Comparison of ENCODE assay signal across 8 mouse cellular contexts in genomic region chr11:60777801-60778370, GRCm38 (mm10). TPM values are rescaled to one million over a fixed set of nuclear protein-coding genes. Genes with fewer than 3 reads are reported as not detected.
DNase-seq lines count a peak whose midpoint lies in the region; ATAC-seq and TF ChIP-seq lines count a peak whose summit lies in the region.

No protein-coding gene starts in this region.

- peaks cover 94% of the 10 kb centered on the region for H3K79me2 ChIP-seq in C2C12 (ENCODE audit: control insufficient read depth, insufficient read depth)

- DNase-seq in forebrain, embryonic 14.5 days (ENCODE audit: low spot score), result no peak
- DNase-seq in liver, embryonic 13.5 days, result no peak
- no peak for DNase-seq in embryo, embryonic 11 days
- DNase-seq in right cerebral cortex, postnatal 14 days, result no peak
- no peak for DNase-seq in lung, postnatal 10 days

- H3K9ac ChIP-seq in forebrain, embryonic 14.5 days (ENCODE audit: low read length), result peak overlapping the region; percentile 80
- H3K9ac ChIP-seq in liver, embryonic 13.5 days, result peak overlapping the region; percentile 87

- H3K79me3 ChIP-seq in C2C12 (ENCODE audit: low read depth), result peaks cover 76% of the 10 kb centered on the region

- H3K4me1 ChIP-seq in erythroblast, embryonic 14.5 days (ENCODE audit: control insufficient read depth), result peaks cover 79% of the 10 kb centered on the region
- peaks cover 60% of the 10 kb centered on the region for H3K4me1 ChIP-seq in forebrain, embryonic 14.5 days (ENCODE audit: control insufficient read depth, insufficient read depth, low read length)
- H3K4me1 ChIP-seq in liver, embryonic 13.5 days (replicated peaks), result peaks cover 79% of the 10 kb centered on the region

- peak overlapping the region; percentile 85 for H3K4me3 ChIP-seq in erythroblast, embryonic 14.5 days (replicated peaks)
- peak overlapping the region; percentile 99 for H3K4me3 ChIP-seq in C2C12 (ENCODE audit: insufficient read depth, poor library complexity, severe bottlenecking)
- H3K4me3 ChIP-seq in forebrain, embryonic 14.5 days (ENCODE audit: low read depth, low read length), result peak overlapping the region; percentile 87
- H3K4me3 ChIP-seq in liver, embryonic 13.5 days (replicated peaks), result peak overlapping the region; percentile 85

- peak overlapping the region; percentile 82 for H3K4me2 ChIP-seq in forebrain, embryonic 14.5 days (ENCODE audit: low read length)
- peak overlapping the region; percentile 91 for H3K4me2 ChIP-seq in liver, embryonic 13.5 days

- H3K36me3 ChIP-seq in erythroblast, embryonic 14.5 days (ENCODE audit: control insufficient read depth), result peaks cover 45% of the 10 kb centered on the region
- H3K36me3 ChIP-seq in C2C12 (ENCODE audit: control insufficient read depth, insufficient read depth), result peaks cover 40% of the 10 kb centered on the region
- peaks cover 24% of the 10 kb centered on the region; the same call in 1 of the 2 replicates for H3K36me3 ChIP-seq in forebrain, embryonic 14.5 days (ENCODE audit: control insufficient read depth, insufficient read depth, low read length)
- H3K36me3 ChIP-seq in liver, embryonic 13.5 days, result peaks cover 34% of the 10 kb centered on the region

- TF ChIP-seq CTCF in C2C12 (IDR thresholded peaks at IDR 0.05; ENCODE audit: control insufficient read depth, insufficient read depth, insufficient read length), result no peak

- H3ac ChIP-seq in C2C12 (ENCODE audit: control insufficient read depth, insufficient read length, low read depth), result peak overlapping the region; percentile 78

- ATAC-seq in erythroblast, adult 5-6 weeks (replicated peaks; ENCODE audit: low FRiP score, poor library complexity, severe bottlenecking), result no peak
- no peak for ATAC-seq in forebrain, embryonic 14.5 days
- no peak for ATAC-seq in liver, embryonic 13.5 days (ENCODE audit: low read depth)

- no peak overlapping the region; the same call in 1 of the 2 replicates for H3K27ac ChIP-seq in forebrain, embryonic 14.5 days (ENCODE audit: low read depth, low read length)
- peak overlapping the region; percentile 91 for H3K27ac ChIP-seq in liver, embryonic 13.5 days

- no peaks in the 10 kb centered on the region for H3K9me3 ChIP-seq in erythroblast, embryonic 14.5 days (ENCODE audit: control insufficient read depth, low read length)
- H3K9me3 ChIP-seq in forebrain, embryonic 14.5 days (replicated peaks; ENCODE audit: control insufficient read depth, low read length), result no peaks in the 10 kb centered on the region
- no peaks in the 10 kb centered on the region for H3K9me3 ChIP-seq in liver, embryonic 13.5 days (replicated peaks)

- H3K27me3 ChIP-seq in erythroblast, embryonic 14.5 days (ENCODE audit: control insufficient read depth), result no peaks in the 10 kb centered on the region
- no peaks in the 10 kb centered on the region for H3K27me3 ChIP-seq in C2C12 (ENCODE audit: control insufficient read depth, insufficient read depth, insufficient read length)
- H3K27me3 ChIP-seq in forebrain, embryonic 14.5 days (replicated peaks; ENCODE audit: control insufficient read depth, insufficient read depth, low read length), result no peaks in the 10 kb centered on the region
- no peaks in the 10 kb centered on the region for H3K27me3 ChIP-seq in liver, embryonic 13.5 days

- 31% methylated on average over 16 of the region's 16 CpGs for WGBS in forebrain, embryonic 14.5 days
- WGBS in liver, embryonic 13.5 days (ENCODE audit: insufficient replicate concordance), result 22% methylated on average over 16 of the region's 16 CpGs

TF ChIP-seq in C2C12, 6 proteins besides CTCF, POLR2A, EP300 and RAD21:
- TF ChIP-seq MYOD1 (IDR thresholded peaks at IDR 0.05; ENCODE audit: control insufficient read depth, insufficient read length, low read depth), result no peak
- no peak for TF ChIP-seq FOSL1 (IDR thresholded peaks at IDR 0.05; ENCODE audit: insufficient read depth, low read length, poor library complexity, severe bottlenecking)
- no peak for TF ChIP-seq USF1 (IDR thresholded peaks at IDR 0.05; ENCODE audit: low read depth)
- TF ChIP-seq MAX (IDR thresholded peaks at IDR 0.05), result no peak
- TF ChIP-seq MYOG (IDR thresholded peaks at IDR 0.05; ENCODE audit: control insufficient read depth, extremely low read depth, insufficient read length), result no peak
- TF ChIP-seq CEBPB (IDR thresholded peaks at IDR 0.05; ENCODE audit: low read depth), result no peak

RNA-seq across cellular contexts. Expression of gene Smcr8, which starts 0.6 kb away (rescaled TPM):
- 0.05 and 0.06 TPM in 2 replicates for polyA plus RNA-seq in erythroblast, embryonic 14.5 days (2012)
- total RNA-seq in erythroblast, adult 5-6 weeks (2015; ENCODE audit: low replicate concordance), result 10.0 and 11.3 TPM in 2 replicates
- total RNA-seq in erythroblast, adult 5-6 weeks (2017; ENCODE audit: low replicate concordance), result 3.5 and 5.6 TPM in 2 replicates
- 9.2 TPM for polyA plus RNA-seq in C2C12 (2012; fragmentation: generic; extraction: Trizol)
- polyA plus RNA-seq in forebrain, embryonic 14.5 days (2014; fragmentation: Nextera tagmentation; extraction: Ambion mirVana), result 7.9 and 8.5 TPM in 2 replicates
- 2.2 and 3.2 TPM in 2 replicates for polyA plus RNA-seq in liver, embryonic 13.5 days (2015; fragmentation: Nextera tagmentation; extraction: Ambion mirVana)

RNA-seq across cellular contexts. Expression of gene Top3a, which starts 0.7 kb away (rescaled TPM):
- 0.31 and 0.42 TPM in 2 replicates for polyA plus RNA-seq in erythroblast, embryonic 14.5 days (2012)
- 5.6 and 7.1 TPM in 2 replicates for total RNA-seq in erythroblast, adult 5-6 weeks (2015; ENCODE audit: low replicate concordance)
- total RNA-seq in erythroblast, adult 5-6 weeks (2017; ENCODE audit: low replicate concordance), result 4.5 and 11.9 TPM in 2 replicates
- polyA plus RNA-seq in C2C12 (2012; fragmentation: generic; extraction: Trizol), result 8.4 TPM
- polyA plus RNA-seq in forebrain, embryonic 14.5 days (2014; fragmentation: Nextera tagmentation; extraction: Ambion mirVana), result 7.3 and 9.5 TPM in 2 replicates
- 6.7 and 8.5 TPM in 2 replicates for polyA plus RNA-seq in liver, embryonic 13.5 days (2015; fragmentation: Nextera tagmentation; extraction: Ambion mirVana)

RNA-seq across cellular contexts. Expression of gene Shmt1, which starts 33.6 kb away (rescaled TPM):
- polyA plus RNA-seq in erythroblast, embryonic 14.5 days (2012), result not detected in 2 replicates
- 1.5 and 5.4 TPM in 2 replicates for total RNA-seq in erythroblast, adult 5-6 weeks (2015; ENCODE audit: low replicate concordance)
- total RNA-seq in erythroblast, adult 5-6 weeks (2017; ENCODE audit: low replicate concordance), result 5.3 and 10.9 TPM in 2 replicates
- polyA plus RNA-seq in C2C12 (2012; fragmentation: generic; extraction: Trizol), result 28.7 TPM
- 12.0 and 17.3 TPM in 2 replicates for polyA plus RNA-seq in forebrain, embryonic 14.5 days (2014; fragmentation: Nextera tagmentation; extraction: Ambion mirVana)
- polyA plus RNA-seq in liver, embryonic 13.5 days (2015; fragmentation: Nextera tagmentation; extraction: Ambion mirVana), result 50.1 and 54.2 TPM in 2 replicates

RNA-seq across cellular contexts. Expression of gene Mief2, which starts 49.7 kb away (rescaled TPM):
- 0.38 and 0.50 TPM in 2 replicates for polyA plus RNA-seq in erythroblast, embryonic 14.5 days (2012)
- total RNA-seq in erythroblast, adult 5-6 weeks (2015; ENCODE audit: low replicate concordance), result 0.84 TPM in 1 of 2 replicates, not detected in the other
- 0.42 and 1.3 TPM in 2 replicates for total RNA-seq in erythroblast, adult 5-6 weeks (2017; ENCODE audit: low replicate concordance)
- polyA plus RNA-seq in C2C12 (2012; fragmentation: generic; extraction: Trizol), result 14.0 TPM
- 20.5 and 20.7 TPM in 2 replicates for polyA plus RNA-seq in forebrain, embryonic 14.5 days (2014; fragmentation: Nextera tagmentation; extraction: Ambion mirVana)
- polyA plus RNA-seq in liver, embryonic 13.5 days (2015; fragmentation: Nextera tagmentation; extraction: Ambion mirVana), result 3.0 and 3.6 TPM in 2 replicates

RNA-seq across cellular contexts. Expression of gene Flii, which starts 50.8 kb away (rescaled TPM):
- polyA plus RNA-seq in erythroblast, embryonic 14.5 days (2012), result 6.9 and 16.9 TPM in 2 replicates
- 26.9 and 54.8 TPM in 2 replicates for total RNA-seq in erythroblast, adult 5-6 weeks (2015; ENCODE audit: low replicate concordance)
- 32.3 and 66.9 TPM in 2 replicates for total RNA-seq in erythroblast, adult 5-6 weeks (2017; ENCODE audit: low replicate concordance)
- polyA plus RNA-seq in C2C12 (2012; fragmentation: generic; extraction: Trizol), result 139 TPM
- 53.0 and 59.3 TPM in 2 replicates for polyA plus RNA-seq in forebrain, embryonic 14.5 days (2014; fragmentation: Nextera tagmentation; extraction: Ambion mirVana)
- 25.2 and 28.7 TPM in 2 replicates for polyA plus RNA-seq in liver, embryonic 13.5 days (2015; fragmentation: Nextera tagmentation; extraction: Ambion mirVana)

Comparison
In these comparisons a context has a peak if more than half of its experiments do, and no peak if none do; other contexts are left out.
1. RNA of gene Shmt1, which starts 33.6 kb away (polyA plus RNA-seq): 50.1 to 54.2 TPM in liver, embryonic 13.5 days, 28.7 TPM in C2C12 (single experiment) and 12.0 to 17.3 TPM in forebrain, embryonic 14.5 days; not detected in erythroblast, embryonic 14.5 days; every median in the first group is over 10 times any median in the second.
2. Peak in every context shown above with its lines, with median percentiles within 50 percentile points of each other: H3K4me3 ChIP-seq.